Mouse (Mus musculus) lung, postnatal 14 days (tissue): ENCODE data around the gene Plcb4.
"Not testable (repeated sequence)": the region's sequence is repeated elsewhere in the genome, so short reads cannot be mapped to it uniquely, and the experiment has no call there.

Experiments used
- DNase-seq: peaks from one replicate; pipeline ENCODE4 v3.0.0; 2021

The Plcb4 gene

DNA sequence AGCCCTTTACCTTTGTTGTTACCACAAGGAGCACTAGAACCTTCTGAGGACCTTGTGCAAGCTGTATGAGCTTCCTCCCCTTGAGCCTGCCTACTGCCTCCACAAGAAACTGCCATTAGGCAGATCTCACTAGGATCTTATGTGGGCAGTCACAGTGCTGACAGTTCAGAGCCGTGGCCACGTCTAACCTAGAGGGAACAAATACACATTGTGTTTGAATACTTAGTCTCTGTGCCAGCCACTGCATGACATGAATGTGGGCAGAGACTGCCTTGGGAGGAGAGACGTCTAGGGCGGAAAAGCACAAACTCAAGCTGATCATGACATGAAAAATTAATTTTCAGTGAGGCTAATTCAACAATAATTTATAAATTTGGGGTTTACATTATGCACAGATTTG is 239.2 kb downstream of the Plcb4 start:
- no peak for DNase-seq

DNA sequence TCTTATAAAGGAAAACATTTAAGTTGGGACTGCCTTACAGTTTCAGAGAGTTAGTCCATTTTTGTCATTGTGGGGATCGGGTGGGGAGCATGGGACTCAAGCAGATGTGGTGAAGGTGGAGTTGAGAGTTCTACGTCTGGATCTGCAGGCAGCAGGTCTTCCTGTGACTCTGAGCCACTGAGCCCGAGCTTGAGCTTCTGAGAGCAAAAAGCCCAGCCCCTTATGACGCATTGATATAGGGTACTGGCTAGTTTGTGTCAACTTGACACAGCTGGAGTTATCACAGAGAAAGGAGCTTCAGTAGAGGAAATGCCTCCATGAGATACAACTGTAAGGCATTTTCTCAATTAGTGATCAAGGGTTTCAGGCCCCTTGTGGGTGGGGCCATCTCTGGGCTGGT is 241.1 kb downstream of the Plcb4 start:
- not testable (repeated sequence) for DNase-seq

DNA sequence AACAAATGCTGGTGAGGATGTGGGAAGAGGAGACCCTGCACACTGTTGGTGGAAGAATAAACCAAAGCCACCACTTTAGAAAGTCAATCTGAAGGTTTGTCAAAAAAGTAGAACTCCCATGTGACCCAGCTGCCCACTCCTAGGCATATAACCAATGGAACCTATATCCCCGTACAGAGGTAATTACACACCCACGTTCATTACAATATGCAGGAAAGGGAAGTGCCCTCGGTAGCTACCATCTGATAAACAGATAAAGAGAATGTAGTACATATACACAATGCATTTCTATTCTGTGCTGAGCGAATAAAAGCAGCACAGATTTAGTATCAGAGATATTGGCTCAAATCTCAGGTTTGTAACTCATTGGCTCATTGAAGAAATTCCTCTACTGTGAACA is 242.2 kb downstream of the Plcb4 start:
- no peak for DNase-seq

DNA sequence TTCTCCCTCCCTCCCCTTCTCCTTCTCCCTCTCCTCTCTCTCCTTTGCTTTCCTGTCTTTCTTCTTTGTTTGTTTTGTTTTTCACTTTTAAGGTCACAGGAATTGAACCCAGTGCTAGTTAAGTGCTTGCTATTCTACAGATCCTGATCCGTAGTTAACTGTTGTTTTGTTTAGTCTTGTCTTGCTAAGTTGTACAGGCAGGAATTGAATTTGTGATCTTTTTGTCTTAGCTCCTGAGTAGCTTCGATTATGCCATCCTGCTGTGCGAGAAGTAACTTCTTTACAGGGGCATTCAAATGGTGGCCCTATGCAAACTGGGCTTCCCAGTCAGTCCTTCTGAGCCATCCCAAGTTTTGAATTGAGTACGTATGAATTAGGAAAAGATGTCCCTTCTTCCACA is 245.5 kb downstream of the Plcb4 start:
- DNase-seq, result no peak

DNA sequence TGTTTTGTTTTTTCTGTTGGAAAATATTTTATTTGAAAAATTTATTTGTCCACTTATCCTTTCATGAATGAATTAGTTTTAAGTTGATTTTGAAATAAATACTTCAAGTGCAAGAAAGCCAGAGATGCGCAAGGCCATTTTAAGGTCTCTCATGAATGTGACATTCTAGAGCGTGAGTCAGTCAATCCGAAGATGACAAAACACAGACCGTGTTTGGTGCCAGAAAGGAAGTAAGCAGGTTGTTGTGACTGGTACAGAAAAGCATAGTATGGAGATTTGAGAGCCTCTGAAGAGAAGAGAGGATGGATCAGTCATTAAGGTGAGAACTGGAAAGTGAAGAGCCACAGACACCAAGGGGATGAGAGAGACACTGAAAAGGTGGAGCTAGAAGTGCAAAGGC is 246.0 kb downstream of the Plcb4 start:
- no peak for DNase-seq

DNA sequence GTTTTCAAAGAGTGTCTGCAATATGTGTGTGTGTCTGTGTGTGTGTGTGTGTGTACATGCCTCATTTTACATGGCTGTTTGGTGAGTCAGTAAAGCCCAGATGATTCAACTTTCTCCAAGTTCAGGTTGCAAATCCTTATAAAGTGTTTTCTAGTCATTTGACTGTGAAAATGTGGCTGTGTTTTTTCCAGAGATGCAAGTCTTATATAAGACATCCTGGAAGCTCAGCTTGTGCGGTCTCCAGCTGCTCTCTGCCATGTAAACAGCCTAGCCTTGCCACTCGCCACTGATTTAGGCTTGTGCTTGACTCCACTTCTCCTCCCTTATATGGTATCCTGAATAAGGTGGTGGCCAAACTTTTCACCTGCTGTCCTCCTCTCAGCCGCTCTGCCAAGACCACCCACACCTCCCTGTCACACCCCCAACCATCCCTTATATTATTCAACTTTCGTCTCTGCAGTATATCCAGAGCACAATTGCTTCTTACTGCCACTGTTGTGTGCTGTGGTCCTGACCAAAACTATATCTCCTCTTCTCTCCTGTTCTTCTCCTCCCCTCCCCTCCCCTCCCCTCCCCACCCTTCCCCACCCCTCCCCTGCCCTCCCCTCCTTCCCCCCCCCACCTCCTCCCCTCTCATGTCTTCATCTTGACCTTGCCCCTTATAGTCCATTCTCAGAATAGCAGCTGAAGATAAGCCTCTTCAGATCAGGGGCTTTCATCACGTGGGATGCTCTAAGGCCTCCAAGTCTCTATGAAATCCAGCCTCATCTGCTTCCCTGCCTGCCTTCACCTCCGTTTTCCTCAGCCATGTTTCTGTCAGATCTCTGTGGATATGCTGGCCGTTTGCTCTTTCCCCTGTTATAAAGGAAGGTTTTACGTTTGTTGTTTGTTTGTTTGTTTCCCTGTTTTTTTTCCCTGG is 255.8 kb downstream of the Plcb4 start:
- DNase-seq, result no peak

DNA sequence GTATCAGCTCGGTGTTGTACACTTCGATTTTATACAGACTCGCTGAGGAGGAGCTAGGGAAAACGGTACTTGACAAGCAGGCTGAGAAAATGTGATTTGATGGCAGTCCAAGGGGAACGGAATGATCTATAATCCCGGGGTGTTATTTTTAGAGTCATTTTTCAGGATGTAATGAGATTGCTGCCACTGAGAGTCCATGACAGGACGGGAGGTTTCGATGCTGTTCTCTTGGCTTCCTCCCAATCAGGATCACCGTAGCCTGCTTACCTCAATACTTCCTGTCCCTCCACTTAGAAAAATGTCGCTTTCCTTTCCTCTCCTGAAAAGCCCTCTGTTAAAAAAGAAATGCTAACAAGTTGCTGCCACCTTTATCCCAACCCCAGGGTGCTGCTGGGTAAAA is 257.1 kb downstream of the Plcb4 start:
- no peak for DNase-seq

DNA sequence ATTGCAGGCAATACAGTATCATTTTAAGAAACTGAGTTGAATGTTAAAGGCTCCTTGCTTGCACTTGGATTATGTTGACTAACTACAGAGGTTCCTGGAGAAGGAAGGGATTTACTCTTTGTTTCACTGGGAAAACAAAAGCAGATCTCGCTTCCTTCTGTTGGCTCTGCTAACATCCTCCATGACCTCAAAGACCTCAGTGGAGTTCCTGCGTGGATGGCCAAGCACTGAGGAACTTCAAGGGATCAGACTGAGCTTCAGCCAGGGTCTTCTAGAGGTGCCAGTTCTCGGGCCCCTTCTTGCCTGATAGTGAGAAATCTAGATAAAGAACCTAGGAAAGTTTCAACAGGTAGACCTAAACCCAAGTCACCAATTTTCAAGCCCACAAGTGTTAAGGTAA is 258.2 kb downstream of the Plcb4 start:
- no peak for DNase-seq

DNA sequence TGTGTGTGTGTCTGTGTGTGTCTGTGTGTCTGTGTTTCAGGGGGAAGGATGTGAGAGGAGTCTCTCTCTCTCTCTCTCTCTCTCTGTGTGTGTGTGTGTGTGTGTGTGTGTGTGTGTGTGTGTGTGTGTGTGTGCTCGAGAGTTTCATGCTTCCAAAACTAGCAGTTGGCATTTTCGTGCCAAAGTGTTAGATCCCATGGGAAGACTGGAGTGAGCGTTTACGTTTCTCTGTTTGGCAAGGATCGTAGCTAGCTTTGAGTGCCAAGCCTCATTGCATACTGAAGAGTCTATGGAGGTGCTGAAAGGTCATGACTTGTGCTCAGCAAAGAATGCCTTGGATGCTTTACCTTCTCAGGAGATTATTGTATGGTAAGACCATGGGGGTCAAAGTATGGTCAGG is 259.3 kb downstream of the Plcb4 start:
- no peak for DNase-seq

DNA sequence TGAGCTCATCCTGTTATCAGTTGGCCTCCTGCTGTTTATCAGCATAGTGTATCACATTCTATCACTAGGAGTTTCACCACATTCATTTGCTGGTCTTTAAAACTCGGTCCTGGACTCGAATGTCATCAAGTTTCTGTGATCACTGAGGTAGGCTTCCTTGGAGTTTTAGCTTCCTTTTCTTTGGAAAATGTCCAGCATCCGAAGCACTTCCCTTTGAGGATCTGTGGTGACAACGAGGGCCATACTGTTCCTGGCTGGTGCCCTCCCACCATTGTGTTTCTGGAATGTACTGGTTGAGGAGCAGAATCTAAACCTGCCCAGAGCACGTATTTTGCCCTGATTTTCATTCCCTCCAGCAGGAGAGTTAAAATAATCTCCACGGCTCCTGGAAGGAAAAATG is 260.8 kb downstream of the Plcb4 start:
- DNase-seq, result no peak

DNA sequence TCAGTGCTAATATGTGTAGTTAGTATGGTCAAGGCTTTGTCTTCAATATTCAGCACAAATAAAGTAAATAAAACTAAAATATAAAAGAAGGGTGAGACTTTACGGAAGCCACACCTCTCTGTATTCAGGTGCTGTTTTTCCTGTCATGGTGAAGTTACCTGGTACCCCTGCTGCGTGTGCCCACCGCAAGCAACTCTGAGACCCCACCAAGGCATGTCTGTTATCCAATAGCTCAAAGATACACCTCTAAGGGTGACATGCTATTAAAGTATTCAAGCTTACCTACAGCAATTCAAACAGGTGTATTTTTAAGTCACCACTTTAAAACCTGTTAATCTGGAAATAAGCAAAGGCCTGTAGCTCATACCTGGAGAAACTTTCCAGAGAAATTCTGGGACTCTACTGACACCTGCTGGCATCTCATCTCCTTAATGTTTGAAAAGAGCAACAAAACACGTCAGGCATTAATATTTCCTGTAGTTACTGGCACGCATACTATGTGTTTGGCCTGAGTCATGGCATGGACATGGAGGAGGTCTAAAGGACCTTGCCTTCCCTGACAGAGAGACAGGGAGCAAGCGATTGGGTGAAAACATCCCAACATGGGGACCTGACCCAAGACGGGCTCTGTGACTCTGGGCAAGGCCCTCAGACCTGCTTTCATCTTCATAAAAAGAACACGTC is 268.0 kb downstream of the Plcb4 start:
- peak; percentile 72 for DNase-seq

DNA sequence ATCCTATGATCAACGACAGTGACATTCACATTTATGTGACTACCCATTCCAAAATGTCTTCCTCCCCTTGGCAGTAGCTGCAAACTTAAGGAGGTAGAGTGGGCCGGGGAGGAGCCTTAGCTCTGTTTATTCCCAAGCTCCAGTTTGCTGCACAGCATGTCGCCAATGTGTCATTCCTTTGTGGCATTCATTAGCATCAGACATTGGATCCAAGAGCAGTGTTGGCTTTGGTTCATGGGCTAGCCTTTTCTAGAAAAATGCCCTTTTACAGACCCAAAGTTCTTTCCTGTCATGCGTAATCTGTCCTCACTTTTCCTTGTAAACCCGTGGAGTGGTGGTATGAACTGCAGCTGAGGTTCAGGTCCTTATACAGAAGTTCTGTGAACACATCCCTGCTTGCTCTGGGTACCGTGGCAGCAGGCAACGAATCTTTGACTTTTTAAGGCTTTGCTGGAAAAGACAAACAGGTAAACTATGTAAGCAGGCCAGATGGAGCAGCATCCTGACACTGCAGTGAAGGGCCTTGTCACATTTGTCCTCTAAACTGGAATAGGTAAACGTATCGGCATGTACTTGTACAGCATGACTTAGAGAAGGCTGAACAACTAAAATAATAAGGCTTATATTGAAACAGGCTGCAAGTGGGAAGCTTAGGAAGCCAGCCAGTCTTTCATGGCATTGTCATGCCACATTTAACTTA is 270.4 kb downstream of the Plcb4 start:
- DNase-seq, result no peak

DNA sequence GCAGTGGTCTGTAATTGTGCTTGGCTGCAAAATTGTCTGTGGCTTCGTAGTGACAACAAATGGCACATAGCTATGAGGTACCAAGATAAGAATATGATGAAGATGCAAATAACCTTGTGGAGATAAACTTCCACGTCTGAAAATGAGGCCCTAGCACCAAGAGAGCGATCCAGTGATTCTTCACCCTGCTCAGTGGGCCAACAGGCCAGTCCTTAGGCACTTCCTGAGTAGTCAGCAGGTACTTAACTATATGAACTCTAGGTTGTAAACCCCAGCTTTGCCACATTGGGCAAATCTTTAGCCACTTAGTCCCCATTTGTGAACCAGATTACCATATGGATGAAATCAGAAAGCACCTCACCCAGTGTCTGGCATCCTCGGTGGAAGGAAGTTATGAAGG is 271.9 kb downstream of the Plcb4 start:
- DNase-seq, result no peak

DNA sequence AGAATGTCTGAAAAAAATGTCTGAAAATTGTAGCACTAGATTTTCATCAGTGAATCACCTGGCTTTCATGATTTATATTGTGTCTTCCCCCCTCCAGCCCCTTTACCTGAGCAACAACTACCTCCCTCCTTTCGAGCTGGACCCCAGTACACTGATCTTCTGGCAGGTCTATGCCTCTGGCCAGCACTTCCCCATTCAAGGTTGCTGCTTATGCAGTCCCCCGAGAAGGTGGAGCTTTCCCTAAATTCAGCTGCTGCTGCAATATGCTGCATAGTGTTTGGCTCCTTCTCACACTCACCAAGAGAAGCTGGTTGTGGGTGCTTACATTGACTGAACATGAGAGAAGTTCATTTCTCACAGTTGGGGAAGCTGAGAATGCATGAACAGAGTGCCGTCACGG is 273.8 kb downstream of the Plcb4 start:
- DNase-seq, result no peak

DNA sequence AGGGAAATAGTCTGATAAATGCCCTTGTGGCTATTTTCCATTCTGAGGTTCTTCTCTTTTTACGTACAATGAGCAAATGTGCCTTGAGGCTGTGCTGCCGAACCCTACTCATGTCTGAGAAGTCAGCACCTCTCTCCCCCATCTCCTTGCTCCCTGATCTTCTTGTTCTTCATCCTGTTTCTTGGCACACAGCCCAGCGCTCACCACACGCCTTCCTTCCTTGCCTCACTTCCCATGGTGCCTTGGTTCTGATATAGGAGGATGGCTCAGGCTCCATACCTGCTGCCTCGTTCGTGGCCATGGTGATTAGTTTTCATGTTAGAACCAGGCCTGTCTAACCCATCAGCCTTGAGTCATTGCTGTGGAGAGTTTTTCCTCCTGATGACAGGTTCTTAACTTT is 277.6 kb downstream of the Plcb4 start:
- DNase-seq, result no peak

DNA sequence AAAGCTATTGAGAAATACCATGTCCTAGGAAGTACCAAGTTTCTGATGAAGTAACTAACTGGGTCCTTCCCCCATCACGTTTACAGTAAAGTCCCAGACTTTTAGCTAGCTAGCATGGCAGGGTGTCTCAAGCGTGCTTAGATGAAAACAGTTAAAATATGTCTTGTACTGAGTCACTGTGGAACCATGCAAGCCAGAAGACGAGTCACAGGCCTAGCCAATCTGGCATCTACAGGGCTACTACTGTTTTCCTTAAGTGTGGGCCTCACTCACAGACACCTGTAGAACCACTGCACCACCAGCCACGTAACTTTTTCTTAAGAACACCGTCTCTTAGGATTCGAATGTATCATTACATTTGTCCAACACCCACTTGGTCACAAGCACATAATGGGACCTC is 278.8 kb downstream of the Plcb4 start:
- no peak for DNase-seq

DNA sequence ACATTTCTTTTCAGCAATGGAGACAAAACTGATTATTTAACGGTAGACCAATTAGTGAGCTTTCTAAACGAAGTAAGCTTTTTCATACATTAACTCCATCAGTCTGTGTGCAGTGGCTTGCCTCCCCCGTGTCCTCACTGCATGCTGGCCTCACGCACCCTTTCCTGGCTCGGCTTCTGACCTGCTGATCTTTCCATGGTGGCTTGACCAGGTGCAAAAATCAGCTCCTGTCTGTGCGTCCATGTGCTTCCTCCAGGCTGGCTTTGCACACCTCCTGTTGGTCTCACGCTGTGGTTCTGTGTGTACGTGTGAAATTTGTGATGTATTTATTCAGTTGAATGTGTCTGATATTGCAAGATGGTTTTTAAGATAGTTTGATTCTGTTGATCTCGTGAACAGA is 281.1 kb downstream of the Plcb4 start:
- DNase-seq, result no peak

DNA sequence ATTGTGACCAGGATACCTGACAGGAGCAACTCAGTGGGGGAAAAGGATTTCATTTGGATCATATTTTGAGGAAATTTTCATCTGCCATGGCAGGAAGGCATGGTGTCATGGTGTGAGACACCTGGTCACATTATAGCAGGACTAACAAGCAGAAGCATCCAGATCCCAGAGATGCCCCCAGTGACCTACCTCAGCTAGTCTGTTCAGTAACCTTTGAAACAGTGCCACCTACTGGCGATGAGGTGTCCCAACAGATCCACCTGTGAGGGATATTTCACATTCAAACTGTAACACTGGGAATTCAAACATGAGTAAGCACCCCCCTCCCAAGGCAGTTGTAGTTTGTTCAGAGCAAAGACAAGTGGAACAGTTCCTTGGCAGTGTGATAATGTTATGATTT is 289.0 kb downstream of the Plcb4 start:
- DNase-seq, result no peak

DNA sequence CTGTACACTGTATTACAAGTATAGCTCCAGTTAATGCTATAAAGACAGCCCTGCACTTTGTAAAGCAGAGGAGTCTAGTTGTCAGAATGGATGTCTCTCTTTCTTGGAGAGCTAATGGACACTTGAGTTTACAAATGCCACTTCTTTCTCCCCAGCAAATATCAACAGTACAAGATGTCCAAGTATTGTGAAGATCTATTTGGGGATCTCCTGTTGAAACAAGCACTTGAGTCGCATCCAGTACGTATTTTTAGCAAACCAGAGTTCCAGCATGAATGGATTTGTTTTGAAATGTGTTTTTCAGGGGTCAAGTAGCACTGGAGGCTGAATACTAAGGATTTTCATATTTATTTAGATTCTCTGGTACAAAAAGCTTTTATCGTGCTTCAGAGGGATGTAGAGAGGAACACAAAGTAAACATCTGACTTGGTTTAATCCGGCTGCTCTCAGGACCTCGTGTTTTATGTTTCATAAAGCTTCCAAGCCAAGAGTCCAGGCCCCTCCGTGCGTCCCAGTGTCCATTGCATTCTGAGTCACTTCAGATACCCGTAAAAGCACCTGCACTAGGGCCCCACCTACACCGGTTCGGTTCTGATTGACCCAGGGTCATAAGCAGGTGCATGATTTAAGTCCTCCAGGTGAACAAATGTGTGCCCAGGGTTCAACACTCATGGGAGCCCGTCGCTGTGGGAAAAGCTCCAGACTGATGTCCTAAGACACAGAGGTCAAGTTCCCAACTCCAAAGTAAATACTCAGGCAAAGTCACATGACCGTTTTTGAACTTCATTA is 296.1 kb downstream of the Plcb4 start:
- peak; percentile 23 for DNase-seq

DNA sequence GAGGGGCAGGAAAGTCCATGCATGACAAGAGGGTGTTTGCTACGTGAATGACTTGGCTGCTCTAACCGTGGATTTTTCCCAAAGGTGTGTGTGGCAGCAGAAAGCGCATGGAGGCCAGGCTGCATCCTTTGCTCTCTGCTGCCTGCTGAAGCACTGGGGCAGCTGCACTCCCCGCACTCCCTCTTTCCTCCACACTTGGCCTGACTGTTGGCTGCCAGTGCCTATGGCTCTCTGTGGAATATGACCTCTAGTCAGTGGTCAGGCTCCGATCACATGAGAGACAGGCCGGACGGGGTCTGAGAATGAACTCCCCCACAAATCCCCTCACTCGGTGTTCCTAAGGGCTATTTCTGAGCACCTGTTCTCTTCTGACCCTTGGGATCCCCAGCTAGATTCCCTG is 297.0 kb downstream of the Plcb4 start:
- DNase-seq, result peak; percentile 6

DNA sequence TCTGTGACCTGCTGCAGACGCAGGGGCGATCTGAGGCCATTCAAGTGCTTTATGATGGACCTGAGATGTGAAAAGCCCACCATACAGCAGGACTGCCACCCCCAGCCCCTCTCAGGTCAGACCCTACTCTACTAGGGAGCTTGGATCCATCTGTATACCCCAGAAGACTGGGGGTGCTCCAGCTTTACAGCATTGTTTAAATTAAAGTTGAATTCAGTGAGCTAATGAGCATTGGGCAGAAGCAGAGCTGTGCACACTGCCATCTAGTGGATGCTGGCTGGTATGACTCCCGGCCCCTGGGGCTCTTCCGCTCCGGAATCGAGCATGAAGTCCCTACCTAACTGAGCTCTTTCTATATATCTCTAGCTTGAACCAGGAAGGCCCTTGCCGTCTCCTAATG is 298.9 kb downstream of the Plcb4 start:
- DNase-seq, result peak; percentile 73

DNA sequence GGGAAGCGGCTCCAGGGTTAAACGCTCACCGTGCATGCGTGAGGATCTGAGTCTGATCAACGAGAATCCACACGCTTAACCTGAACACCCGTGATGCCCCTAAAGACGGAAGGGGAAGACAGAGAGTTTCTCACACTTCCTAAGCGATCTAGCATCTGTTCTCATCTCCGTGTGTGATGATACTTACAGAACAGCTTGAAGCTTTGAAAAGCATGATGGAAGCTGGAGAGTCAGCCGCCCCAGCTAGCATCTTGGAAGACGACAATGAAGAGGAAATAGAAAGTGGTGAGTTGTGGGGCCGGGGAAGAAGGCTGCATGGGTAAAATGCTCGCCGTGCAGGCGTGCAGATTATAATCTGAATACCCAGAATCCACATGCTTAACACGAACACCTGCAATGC is 299.6 kb downstream of the Plcb4 start:
- DNase-seq, result no peak

DNA sequence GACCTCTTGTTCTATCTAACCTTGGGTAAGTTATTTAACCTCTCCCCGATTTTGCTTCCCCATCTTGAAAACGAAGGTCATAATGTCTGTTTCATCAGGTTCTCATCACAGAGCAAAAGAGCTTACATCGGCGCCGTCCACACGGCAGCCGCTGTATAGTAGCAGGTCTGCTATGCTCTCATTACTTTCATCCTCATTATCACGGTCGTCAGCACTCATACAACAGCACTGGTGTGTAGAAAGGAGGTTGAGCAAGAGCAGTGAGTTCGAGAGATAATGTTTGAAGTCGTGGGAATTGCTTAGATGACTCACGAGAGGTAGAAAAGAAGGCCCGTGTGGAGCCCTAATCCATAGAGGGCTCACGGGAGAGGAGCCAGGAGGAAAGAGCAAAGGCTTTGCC is 304.3 kb downstream of the Plcb4 start:
- no peak for DNase-seq
